Mouse (Mus musculus): ENCODE results near the gene Hpd.
A peak's percentile ranks its signal among the peaks of the same experiment; 100 is the strongest.

Gene Hpd

DNA sequence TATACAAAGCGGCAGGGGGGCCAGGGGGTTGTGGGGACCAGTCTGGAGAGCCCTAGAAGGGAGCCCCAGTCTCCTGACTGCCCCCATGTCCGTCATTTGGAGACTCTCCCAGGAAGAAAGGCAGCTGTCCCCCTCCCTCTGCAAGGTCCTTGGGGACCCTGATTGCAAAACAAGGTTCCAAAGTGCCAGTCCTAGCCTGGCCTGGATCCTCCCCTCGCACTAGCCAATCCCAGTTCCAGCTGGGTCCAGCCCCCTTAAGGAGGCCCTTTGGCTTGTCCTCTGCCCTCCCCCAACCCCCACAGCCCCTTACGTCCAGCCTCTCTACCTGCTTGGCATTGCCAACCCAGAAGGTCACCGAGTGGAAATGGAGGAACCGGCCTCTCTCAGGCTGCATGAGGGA lies 991 bp downstream of the Hpd start:
- DNase-seq = no peak

DNA sequence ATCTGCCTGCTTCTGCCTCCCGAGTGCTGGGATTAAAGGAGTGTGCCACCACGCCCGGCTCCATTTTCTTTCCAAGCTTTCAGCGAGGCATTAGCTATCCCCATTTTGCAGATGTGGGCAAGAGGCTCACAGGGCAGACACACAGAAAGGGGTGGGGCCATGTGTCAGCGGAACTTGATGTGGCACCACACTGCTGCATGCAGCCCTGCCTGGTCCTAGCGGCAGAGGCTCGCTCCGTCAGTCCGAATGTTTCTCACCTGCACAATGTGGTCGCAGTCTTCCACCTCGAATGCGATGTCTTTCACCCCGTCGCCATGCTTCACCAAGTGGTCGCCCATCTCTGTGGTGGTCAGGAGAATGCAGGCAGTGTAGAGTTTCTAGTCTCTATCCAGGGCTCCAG lies 2.1 kb downstream of the Hpd start:
- no peak for DNase-seq

DNA sequence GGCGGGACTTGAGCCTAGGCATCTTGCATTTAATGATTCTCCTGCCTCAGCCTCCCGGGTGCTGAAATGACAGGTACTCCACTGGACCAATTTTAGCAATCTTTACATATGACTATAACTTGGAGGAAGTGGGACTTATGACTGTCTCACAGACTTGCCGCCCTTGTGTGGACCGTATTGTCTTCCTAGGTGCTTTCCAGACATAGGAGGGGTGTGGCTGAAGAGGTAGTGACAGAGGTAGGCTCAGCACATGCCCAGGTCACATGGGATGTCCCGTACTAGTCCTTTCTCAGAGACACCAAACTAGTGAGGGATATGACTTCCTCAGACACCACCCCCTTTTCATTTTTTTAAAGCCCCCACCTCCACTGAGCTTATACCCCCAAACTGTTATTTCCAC lies 3.7 kb downstream of the Hpd start:
- DNase-seq = no peak

- DNase-seq = peak; percentile 85 to 86
Observed at GRCm38 (mm10) chr5:123171646-123172350, 10.7 kb downstream of the Hpd start.

GRCm38 (mm10) chr5:123170365-123170764 lies 12.2 kb downstream of the Hpd start:
- no peak for DNase-seq

GRCm38 (mm10) chr5:123169284-123169683 lies 13.2 kb downstream of the Hpd start, which contains the start of gene Psmd9:
Gene Psmd9 (plus strand): TSS chr5:123169413.
- no peak for DNase-seq

GRCm38 (mm10) chr5:123167591-123167990 lies 14.9 kb downstream of the Hpd start:
- DNase-seq = no peak

GRCm38 (mm10) chr5:123166437-123166836 lies 16.1 kb downstream of the Hpd start:
- no peak for DNase-seq

GRCm38 (mm10) chr5:123162942-123163341 lies 19.6 kb downstream of the Hpd start:
- no peak for DNase-seq

GRCm38 (mm10) chr5:123160341-123160740 lies 22.2 kb downstream of the Hpd start:
- no peak for DNase-seq

DNA sequence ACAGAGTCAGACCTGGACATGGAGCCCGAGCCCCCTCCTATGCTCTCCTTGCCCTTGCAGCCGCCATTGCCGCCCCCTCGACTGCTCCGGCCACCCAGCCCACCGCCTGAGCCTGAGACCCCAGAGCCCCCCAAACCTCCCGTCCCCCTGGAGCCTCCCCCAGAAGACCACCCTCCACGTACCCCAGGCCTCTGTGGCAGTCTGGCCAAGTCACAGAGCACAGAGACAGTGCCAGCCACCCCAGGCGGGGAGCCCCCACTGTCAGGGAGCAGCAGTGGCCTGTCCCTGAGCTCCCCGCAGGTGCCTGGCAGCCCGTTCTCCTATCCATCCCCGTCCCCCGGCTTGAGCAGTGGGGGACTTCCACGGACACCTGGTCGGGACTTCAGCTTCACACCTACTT lies 22.7 kb downstream of the Hpd start:
- no peak for DNase-seq

GRCm38 (mm10) chr5:123159446-123159845 lies 23.1 kb downstream of the Hpd start:
- DNase-seq = no peak

- no peak for DNase-seq
Observed at GRCm38 (mm10) chr5:123157972-123158371, 24.6 kb downstream of the Hpd start.

DNA sequence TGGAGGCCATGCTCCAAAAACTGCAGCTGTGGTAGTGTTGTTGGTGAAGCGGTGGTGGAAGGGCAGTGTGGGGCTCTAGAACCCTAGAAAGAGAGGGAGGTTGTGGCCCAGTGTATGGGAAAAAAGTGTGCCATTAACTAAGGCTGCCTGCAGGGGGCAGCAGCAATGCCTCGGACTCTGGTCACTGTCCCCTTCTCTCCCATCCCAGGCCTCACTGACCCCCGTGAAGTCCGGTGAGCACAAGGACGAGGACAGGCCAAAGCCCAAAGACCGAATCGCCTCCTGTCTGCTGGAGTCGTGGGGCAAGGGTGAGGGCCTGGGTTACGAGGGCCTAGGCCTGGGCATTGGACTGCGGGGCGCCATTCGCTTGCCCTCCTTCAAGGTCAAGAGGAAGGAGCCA lies 25.8 kb downstream of the Hpd start:
- DNase-seq = no peak

- peak; percentile 72 to 77 for DNase-seq
Observed at GRCm38 (mm10) chr5:123155425-123155824, 27.1 kb downstream of the Hpd start.

DNA sequence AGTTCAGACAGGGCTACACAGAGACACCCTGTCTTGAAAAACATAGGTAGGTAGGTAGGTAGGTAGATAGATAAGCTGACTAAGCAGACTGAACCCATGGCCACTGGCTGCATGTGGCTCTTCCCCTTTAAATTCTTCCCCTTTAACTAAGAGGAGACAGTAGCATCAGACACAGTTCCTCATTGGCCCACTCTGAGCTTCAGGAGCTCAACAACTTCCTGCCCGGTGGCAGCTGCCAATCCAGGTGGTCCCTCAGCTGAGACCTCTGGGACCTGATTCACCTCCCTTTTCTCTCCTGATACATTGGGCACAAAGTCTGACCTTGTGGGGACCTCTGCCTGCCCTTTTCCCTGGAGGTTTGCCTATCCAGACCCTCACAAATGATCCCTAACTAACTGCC lies 29.6 kb downstream of the Hpd start:
- DNase-seq = peak; percentile 44 to 72

DNA sequence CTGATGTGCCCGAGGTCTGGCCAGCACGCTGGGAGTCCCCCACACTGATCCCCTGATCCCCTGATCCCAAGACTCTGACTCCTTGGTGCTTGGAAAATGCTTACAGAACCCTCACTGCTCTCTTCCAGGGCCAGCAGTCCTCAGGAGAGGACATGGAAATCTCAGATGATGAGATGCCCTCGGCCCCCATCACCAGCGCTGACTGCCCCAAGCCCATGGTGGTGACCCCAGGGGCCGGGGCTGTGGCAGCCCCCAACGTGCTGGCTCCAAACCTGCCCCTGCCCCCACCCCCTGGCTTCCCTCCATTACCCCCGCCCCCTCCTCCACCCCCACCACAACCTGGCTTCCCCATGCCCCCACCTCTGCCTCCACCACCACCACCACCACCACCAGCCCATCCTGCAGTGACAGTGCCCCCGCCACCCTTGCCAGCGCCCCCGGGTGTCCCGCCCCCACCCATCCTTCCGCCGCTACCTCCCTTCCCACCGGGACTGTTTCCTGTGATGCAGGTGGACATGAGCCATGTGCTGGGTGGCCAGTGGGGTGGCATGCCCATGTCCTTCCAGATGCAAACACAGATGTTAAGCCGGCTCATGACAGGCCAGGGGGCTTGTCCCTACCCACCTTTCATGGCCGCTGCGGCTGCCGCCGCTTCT lies 30.7 kb downstream of the Hpd start:
- peak in 1 of 2 experiments; percentile 39 for DNase-seq

- DNase-seq = peak; percentile 73 to 83
Observed at GRCm38 (mm10) chr5:123151077-123151476, 31.4 kb downstream of the Hpd start.

GRCm38 (mm10) chr5:123150641-123151040 lies 31.9 kb downstream of the Hpd start:
- peak; percentile 83 to 93 for DNase-seq

- peak; percentile 88 to 91 for DNase-seq
Observed at GRCm38 (mm10) chr5:123149451-123150400, 32.8 kb downstream of the Hpd start.

- peak in 1 of 2 experiments; percentile 58 for DNase-seq
Observed at GRCm38 (mm10) chr5:123148073-123148722, 34.3 kb downstream of the Hpd start.

DNA sequence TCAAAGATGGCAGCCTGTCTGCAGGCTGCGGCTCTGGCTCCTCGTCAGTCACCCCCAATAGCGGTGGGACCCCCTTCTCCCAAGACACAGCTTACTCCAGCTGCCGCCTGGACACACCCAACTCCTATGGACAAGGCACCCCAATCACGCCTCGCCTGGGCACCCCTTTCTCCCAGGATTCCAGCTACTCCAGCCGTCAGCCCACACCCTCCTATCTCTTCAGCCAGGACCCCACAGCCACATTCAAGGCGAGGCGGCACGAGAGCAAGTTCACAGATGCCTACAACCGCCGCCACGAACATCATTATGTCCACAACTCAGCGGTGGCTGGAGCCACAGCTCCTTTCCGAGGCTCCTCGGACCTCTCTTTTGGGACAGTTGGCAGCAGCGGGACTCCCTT lies 35.0 kb downstream of the Hpd start:
- no peak for DNase-seq

DNA sequence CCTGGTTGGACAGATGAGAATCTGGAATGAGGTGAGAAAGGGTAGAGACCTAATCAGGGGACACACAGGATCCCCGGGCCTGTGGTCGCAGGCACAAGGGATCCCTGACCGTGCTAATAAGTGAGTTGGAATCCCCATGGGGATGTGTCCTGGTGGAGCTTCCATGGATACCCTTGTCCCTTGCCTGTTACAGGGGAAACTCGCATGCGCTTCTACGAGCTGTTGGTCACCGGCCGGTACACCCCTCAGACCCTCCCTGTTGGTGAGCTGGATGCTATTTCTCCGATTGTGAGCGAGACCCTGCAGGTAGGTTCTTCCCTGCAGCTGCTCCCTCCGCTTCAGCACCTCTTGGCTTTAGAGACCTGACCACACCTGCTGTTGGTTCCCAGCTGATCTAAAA lies 36.2 kb downstream of the Hpd start:
- DNase-seq = no peak
